Mouse (Mus musculus) olfactory bulb, adult 2 months (tissue): ENCODE measurements around the gene Ergic1.

Source experiments
- CTCF ChIP-seq: fragments of 200-500 bp; IDR thresholded peaks from 2 replicates; pipeline ENCODE4 v1.5.1; 2012; ENCODE audit warnings: low read depth, mild to moderate bottlenecking, low read length, moderate library complexity; ENCODE audit not compliant: insufficient read depth
- POLR2A ChIP-seq: fragments of 200-500 bp; IDR thresholded peaks from 2 replicates; pipeline ENCODE4 v1.6.1; 2012; ENCODE audit warnings: mild to moderate bottlenecking, low read depth, low read length, moderate library complexity; ENCODE audit not compliant: insufficient read depth

GRCm38 (mm10) chr17:26606516-26606915 is 45.2 kb downstream of the Ergic1 start:
- TF ChIP-seq CTCF (no peak), POLR2A (no peak)
